Mouse (Mus musculus) lung, postnatal 25 days (tissue): ENCODE data around the gene Cldn13.
A peak's percentile ranks its signal among the peaks of the same experiment; 100 is the strongest.
"Not testable (repeated sequence)": the region's sequence is repeated elsewhere in the genome, so short reads cannot be mapped to it uniquely, and the experiment has no call there.

ENCODE experiments used
- DNase-seq: peaks from one replicate; pipeline ENCODE4 v3.0.0; 2022; ENCODE audit warnings: low spot score

The Cldn13 gene

GRCm38 (mm10) chr5:134933686-134934085 lies 18.4 kb upstream of the Cldn13 start:
- not testable (repeated sequence) for DNase-seq

GRCm38 (mm10) chr5:134933281-134933680 lies 18.0 kb upstream of the Cldn13 start:
- DNase-seq = peak; percentile 12

GRCm38 (mm10) chr5:134932903-134933276 lies 17.6 kb upstream of the Cldn13 start:
- peak; percentile 82 for DNase-seq

GRCm38 (mm10) chr5:134932179-134932902 lies 17.0 kb upstream of the Cldn13 start, which contains the start of gene Mettl27:
TSS of gene Mettl27 (plus strand) at chr5:134932368.
- peak; percentile 93 for DNase-seq

- no peak for DNase-seq
Measured at GRCm38 (mm10) chr5:134929988-134930387, 14.7 kb upstream of the Cldn13 start.

GRCm38 (mm10) chr5:134926726-134927125 lies 11.4 kb upstream of the Cldn13 start:
- no peak for DNase-seq

GRCm38 (mm10) chr5:134923141-134923540 lies 7.8 kb upstream of the Cldn13 start:
- no peak for DNase-seq

GRCm38 (mm10) chr5:134921106-134921505 lies 5.8 kb upstream of the Cldn13 start:
- DNase-seq = no peak

GRCm38 (mm10) chr5:134920106-134920687 lies 4.9 kb upstream of the Cldn13 start:
- DNase-seq = no peak

- no peak for DNase-seq
Measured at GRCm38 (mm10) chr5:134919097-134919496, 3.8 kb upstream of the Cldn13 start.

GRCm38 (mm10) chr5:134918071-134918832 lies 2.9 kb upstream of the Cldn13 start:
- peak; percentile 71 for DNase-seq

- no peak for DNase-seq
Measured at GRCm38 (mm10) chr5:134914510-134914909, 816 bp downstream of the Cldn13 start.

GRCm38 (mm10) chr5:134913753-134914152 lies 1.6 kb downstream of the Cldn13 start:
- DNase-seq = no peak

- no peak for DNase-seq
Measured at GRCm38 (mm10) chr5:134913352-134913751, 2.0 kb downstream of the Cldn13 start.

GRCm38 (mm10) chr5:134911901-134912300 lies 3.4 kb downstream of the Cldn13 start:
- DNase-seq = no peak

GRCm38 (mm10) chr5:134907135-134907534 lies 8.2 kb downstream of the Cldn13 start:
- DNase-seq = peak; percentile 93

GRCm38 (mm10) chr5:134906633-134907032 lies 8.7 kb downstream of the Cldn13 start, which contains the start of gene Tmem270:
TSS of gene Tmem270 (minus strand) at chr5:134906733.
- DNase-seq = no peak

GRCm38 (mm10) chr5:134901644-134902027 lies 13.7 kb downstream of the Cldn13 start:
- DNase-seq = no peak

GRCm38 (mm10) chr5:134901012-134901643 lies 14.2 kb downstream of the Cldn13 start:
- DNase-seq = peak; percentile 65

GRCm38 (mm10) chr5:134897596-134897995 lies 17.7 kb downstream of the Cldn13 start:
- no peak for DNase-seq

GRCm38 (mm10) chr5:134896965-134897364 lies 18.4 kb downstream of the Cldn13 start:
- no peak for DNase-seq

GRCm38 (mm10) chr5:134895291-134895690 lies 20.0 kb downstream of the Cldn13 start:
- DNase-seq = peak; percentile 31
